Mouse (Mus musculus): Measurements from ENCODE around the gene Fat3.

Gene Fat3

GRCm38 (mm10) chr9:16113936-16114642 is 387.0 kb downstream of the Fat3 start:
- no peak for DNase-seq

- DNase-seq = no peak
Observed at GRCm38 (mm10) chr9:16107900-16108299, 393.2 kb downstream of the Fat3 start.

DNA sequence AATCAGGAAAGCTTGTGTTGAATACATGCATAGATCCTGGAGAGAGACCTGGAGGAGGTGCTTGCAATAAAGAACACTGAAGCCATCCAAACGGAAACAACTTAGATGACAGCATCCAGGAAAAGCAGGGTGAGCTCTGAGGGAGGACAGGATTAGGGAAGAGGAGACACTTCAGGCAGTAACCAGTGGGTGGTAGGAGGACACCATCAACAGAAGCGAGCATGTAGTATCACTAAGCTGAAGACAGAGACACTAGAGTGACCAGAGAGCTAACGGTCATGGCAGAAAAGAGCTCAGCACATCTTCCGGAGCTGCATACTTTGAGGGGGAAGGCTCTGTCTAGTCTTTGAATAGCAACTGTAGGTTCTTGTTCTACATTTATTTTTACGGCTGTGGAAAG is 393.7 kb downstream of the Fat3 start:
- no peak for DNase-seq

GRCm38 (mm10) chr9:16098553-16098952 is 402.5 kb downstream of the Fat3 start:
- DNase-seq = no peak

- no peak for DNase-seq
Observed at GRCm38 (mm10) chr9:16093047-16093668, 407.9 kb downstream of the Fat3 start.

DNA sequence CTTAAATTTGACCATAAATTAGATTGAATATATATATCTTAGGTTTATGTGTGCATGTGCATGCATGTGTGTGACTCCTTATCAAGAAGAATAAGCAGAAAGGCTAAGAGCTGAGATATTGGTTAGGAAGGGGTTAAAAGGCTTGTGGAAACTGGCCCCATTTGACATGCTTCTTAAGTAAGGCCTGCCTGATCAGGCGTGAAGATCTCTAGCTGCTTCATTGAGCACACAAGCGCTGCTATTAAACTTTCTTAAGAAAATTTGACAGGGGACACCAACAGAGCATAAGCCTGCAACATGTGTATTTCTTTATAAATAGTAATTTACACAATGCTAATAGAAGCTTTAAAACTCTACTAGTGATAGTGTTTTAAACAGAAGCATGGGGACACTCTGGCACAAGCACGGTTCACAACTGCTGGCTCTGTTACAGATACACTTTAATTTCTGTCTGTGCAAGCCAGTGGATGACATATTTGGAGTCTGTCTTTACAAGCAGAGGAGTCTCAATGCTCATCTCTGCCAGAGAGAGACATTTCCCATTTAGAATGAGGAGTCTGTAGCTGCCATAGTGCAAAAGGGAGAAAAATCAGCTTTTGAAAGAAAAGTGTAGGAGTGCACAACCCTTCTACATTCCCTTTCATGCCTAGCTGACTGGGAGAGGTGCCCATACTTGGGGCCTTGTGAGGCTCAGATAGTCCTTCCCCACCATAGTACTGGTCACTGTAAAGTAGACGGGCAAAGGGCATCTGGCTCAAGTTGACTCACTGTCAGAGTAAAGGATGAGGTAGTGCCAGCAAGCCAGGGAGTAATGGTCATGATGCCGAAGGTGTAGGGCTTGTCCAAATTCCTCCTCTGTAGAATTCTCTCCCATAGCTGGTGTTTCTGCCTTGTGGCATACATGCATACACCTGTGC is 408.8 kb downstream of the Fat3 start:
- no peak for DNase-seq

- DNase-seq = no peak
Observed at GRCm38 (mm10) chr9:16079292-16079691, 421.8 kb downstream of the Fat3 start.

DNA sequence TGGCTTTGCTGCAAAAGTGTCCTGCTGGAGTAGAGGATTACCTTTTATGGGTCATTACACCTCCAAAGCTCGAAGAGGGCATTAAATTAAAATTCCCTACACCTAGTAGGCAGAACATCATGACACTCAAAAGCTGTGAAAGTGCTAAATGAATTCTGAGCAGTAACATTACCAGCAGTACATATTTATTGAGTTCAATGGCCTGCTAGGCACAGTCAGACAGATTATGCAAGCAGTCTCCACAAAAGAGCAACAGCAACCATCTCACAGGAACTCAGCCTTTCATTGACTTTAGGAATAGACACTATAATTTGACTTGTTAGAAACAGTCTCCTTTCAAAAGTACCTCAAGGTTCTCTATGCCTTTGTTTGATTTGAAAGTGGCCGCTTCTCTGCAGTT is 426.4 kb downstream of the Fat3 start:
- DNase-seq = no peak

- no peak for DNase-seq
Observed at GRCm38 (mm10) chr9:16074116-16074515, 427.0 kb downstream of the Fat3 start.

GRCm38 (mm10) chr9:16063447-16063846 is 437.6 kb downstream of the Fat3 start:
- no peak for DNase-seq

GRCm38 (mm10) chr9:16062472-16062871 is 438.6 kb downstream of the Fat3 start:
- DNase-seq = no peak

- no peak for DNase-seq
Observed at GRCm38 (mm10) chr9:16046686-16047085, 454.4 kb downstream of the Fat3 start.

GRCm38 (mm10) chr9:16037375-16037774 is 463.7 kb downstream of the Fat3 start:
- DNase-seq = no peak

GRCm38 (mm10) chr9:16036346-16036745 is 464.7 kb downstream of the Fat3 start:
- DNase-seq = no peak

DNA sequence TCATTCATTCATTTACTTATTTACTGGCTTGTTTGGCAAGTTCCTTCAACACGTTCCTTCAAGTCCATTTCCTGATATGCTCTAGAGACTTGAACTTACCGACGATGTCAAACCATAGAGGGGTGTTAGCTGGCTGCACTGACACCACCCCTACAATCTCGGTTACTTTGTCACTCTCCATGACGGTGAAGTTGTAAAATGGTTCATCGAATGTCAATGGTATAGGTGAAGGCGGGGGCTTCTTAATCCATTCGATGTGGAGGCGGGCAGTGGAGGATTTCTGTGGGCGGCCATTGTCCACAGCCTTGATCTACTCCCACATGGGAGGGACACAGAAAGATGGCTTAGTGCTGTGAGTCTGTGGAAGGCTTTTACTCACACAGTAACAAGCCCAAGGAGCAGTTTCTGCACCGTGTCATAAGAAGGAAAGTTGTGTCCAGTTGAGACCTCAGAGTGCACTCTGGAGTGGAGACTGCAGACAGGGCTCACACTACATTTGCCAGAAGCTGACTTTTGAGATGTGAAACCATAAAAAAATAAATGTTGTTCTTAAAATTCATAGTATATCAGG is 471.3 kb downstream of the Fat3 start:
- DNase-seq = no peak

- no peak for DNase-seq
Observed at GRCm38 (mm10) chr9:16029066-16029465, 472.0 kb downstream of the Fat3 start.

- no peak for DNase-seq
Observed at GRCm38 (mm10) chr9:16028394-16028911, 472.6 kb downstream of the Fat3 start.

DNA sequence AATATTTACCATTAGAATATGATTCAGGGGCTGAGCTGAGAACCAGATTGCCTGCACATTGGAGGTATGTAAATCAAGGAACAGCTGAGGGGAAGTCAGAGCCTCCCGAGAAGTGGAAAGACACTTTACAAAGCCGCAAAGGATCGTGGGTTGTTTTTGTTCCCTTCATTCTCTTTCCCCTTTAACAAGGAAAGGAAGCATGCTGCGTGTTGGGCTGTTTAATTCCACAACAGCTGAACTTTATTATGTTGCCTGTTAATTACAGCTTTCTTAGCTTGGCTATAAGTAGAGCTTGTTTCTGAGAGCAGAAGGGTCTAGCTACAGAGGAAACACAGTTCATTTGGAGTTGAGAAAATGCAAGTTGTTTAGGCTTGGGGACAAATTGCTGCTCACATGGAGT is 475.0 kb downstream of the Fat3 start:
- DNase-seq = no peak

GRCm38 (mm10) chr9:16024706-16025105 is 476.4 kb downstream of the Fat3 start:
- no peak for DNase-seq

GRCm38 (mm10) chr9:16014115-16014514 is 487.0 kb downstream of the Fat3 start:
- no peak for DNase-seq

DNA sequence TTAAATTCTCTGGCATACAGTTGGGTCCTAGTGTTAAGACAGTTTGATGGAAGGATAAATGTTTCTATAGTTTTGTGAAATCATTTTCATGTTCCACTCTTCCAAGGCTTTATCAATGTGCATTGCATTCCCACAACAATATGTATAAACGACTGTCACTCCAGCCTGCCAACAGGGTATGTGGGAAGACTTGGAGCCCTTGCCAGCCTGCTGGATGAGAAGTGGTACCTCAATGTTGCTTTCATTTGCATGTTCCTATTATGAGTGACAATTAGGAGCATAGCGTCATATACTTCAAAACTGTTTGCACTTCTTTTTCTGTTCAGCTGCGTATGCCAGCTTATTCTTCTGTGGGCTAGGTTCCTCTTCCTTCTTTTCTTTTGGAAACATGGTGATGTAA is 489.7 kb downstream of the Fat3 start:
- DNase-seq = no peak

GRCm38 (mm10) chr9:16007516-16007915 is 493.6 kb downstream of the Fat3 start:
- no peak for DNase-seq

GRCm38 (mm10) chr9:16002991-16003390 is 498.1 kb downstream of the Fat3 start:
- DNase-seq = no peak
